Mouse (Mus musculus): ENCODE data around the gene Mtmr11.

DNA sequence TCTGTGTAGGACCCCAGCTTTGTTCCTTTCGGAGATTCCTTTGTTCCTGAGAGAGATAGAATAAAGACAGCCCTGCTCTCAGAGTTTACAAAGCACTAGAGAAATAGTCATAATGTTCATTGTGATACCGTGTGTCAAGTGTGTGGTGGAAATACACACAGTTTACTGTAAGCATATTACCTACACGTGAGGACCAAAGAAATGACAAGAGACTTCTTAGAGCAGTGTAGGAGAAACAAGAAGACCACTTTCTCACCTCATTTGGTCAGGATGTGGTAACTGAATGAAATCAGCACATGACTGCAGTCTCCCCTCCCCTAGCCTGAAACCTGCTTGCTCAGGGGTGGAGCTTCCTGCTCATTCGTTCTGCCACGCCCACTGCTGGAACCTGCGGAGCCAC lies 36.4 kb downstream of the Mtmr11 start:
- TF ChIP-seq CTCF (IDR thresholded peaks at IDR 0.05; ENCODE audit: extremely low read depth, insufficient read length, insufficient replicate concordance, low read depth, low read length) = no peak
- TF ChIP-seq POLR2A (IDR thresholded peaks at IDR 0.05; ENCODE audit: low read depth, low read length) = no peak

Data from small intestine, adult 2 months (tissue).